13 mouse cellular contexts compared by ENCODE assay signal in the genomic region with DNA sequence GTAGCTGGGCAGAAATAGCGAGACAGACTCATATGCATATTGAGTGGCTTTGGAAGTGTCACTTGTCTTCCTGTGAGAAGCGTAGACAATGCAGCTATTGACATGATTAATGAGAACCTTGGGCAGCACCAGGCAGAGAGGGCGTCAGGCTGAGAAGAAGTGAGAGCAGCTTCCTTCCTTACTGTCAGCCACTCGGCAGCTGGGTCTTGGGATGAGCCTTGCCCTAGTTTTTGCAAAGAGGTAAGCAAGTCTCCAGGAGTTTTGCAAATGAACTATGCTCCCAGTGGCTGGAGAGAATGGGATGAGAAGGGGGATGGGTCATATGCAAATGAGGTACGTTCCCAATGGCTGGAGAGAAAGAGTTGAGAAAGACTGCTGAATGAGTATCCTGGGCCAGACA.
A peak's percentile ranks its signal among the peaks of the same experiment; 100 is the strongest.
DNase-seq lines count a peak whose midpoint lies in the region; ATAC-seq and TF ChIP-seq lines count a peak whose summit lies in the region.
"Had no signal": no experiment of that assay in that cellular context is flagged by ENCODE, and none has a peak within 500 bp of the region (broad histone marks: within the 10 kb centered on the region; RNA-seq: fewer than 3 reads in every experiment).

No protein-coding gene starts in this region.

- no peak overlapping the region for H3K4me2 ChIP-seq in kidney, embryonic 15.5 days
- no peak overlapping the region for H3K4me2 ChIP-seq in CH12.LX (ENCODE audit: insufficient read depth, low read depth, poor library complexity, severe bottlenecking)
- no peak overlapping the region for H3K4me2 ChIP-seq in hindbrain, embryonic 13.5 days
- H3K4me2 ChIP-seq in heart, embryonic 11.5 days = no peak overlapping the region
- H3K4me2 ChIP-seq: midbrain, embryonic 13.5 days had no signal

- intact Hi-C loops in left cerebral cortex, postnatal 36 days (cut with DNase I) = no loop called here

- TF ChIP-seq CTCF in CH12.LX (conservative IDR thresholded peaks at IDR 0.05 in 1 of 2, IDR thresholded peaks at IDR 0.05 in 1 of 2; ENCODE audit: low read depth in 2 of 2, low read length in 2 of 2) = no peak

- no peaks in the 10 kb centered on the region for H3K27me3 ChIP-seq in kidney, embryonic 15.5 days
- no peaks in the 10 kb centered on the region for H3K27me3 ChIP-seq in CH12.LX (replicated peaks)
- no peaks in the 10 kb centered on the region for H3K27me3 ChIP-seq in hindbrain, embryonic 13.5 days
- no peaks in the 10 kb centered on the region for H3K27me3 ChIP-seq in heart, embryonic 11.5 days (ENCODE audit: control insufficient read depth, insufficient read depth, low read length)
- H3K27me3 ChIP-seq: midbrain, embryonic 13.5 days had no signal

- no peak overlapping the region for H3K4me3 ChIP-seq in kidney, embryonic 15.5 days (replicated peaks)
- no peak overlapping the region for H3K4me3 ChIP-seq in CH12.LX (replicated peaks in 1 of 3; ENCODE audit: low read depth in 2 of 3, low read length in 2 of 3, poor library complexity in 1 of 3)
- no peak overlapping the region for H3K4me3 ChIP-seq in hindbrain, embryonic 13.5 days
- H3K4me3 ChIP-seq in heart, embryonic 11.5 days (ENCODE audit: low read depth, low read length) = no peak overlapping the region
- H3K4me3 ChIP-seq: midbrain, embryonic 13.5 days had no signal

- dilution Hi-C loops in CH12.LX (cut with MboI; ENCODE audit: extremely low pct_ligation_motif_present, extremely low pct_unique_long_range_greater_than_20kb, low sequenced_read_pairs) = no loop called here

- no peaks in the 10 kb centered on the region for H3K36me3 ChIP-seq in kidney, embryonic 15.5 days
- no peaks in the 10 kb centered on the region for H3K36me3 ChIP-seq in CH12.LX (replicated peaks in 1 of 2; ENCODE audit: control insufficient read depth in 1 of 2, insufficient read depth in 1 of 2, low read length in 1 of 2)
- H3K36me3 ChIP-seq in hindbrain, embryonic 13.5 days = no peaks in the 10 kb centered on the region
- no peaks in the 10 kb centered on the region for H3K36me3 ChIP-seq in heart, embryonic 11.5 days (ENCODE audit: control insufficient read depth, insufficient read depth, low read length)
- H3K36me3 ChIP-seq: G1E; midbrain, embryonic 13.5 days had no signal

- WGBS in kidney, embryonic 15.5 days = 25% methylated on average over 5 of the region's 5 CpGs
- WGBS in hindbrain, embryonic 13.5 days = 9% methylated on average over 5 of the region's 5 CpGs
- 27% methylated on average over 5 of the region's 5 CpGs for WGBS in heart, embryonic 11.5 days (ENCODE audit: insufficient replicate concordance)

- DNase-seq in kidney, adult 8-10 months = peak; percentile 20 to 30
- peak; percentile 15 for DNase-seq in CH12.LX (ENCODE audit: extremely low read depth)
- DNase-seq in ZHBTc4 (ENCODE audit: low read depth, low spot score) = peak; percentile 86
- DNase-seq in thymus, postnatal 25 days = no peak
- no peak for DNase-seq in left cerebral cortex, postnatal 36 days (ENCODE audit: low spot score in 2 of 2)
- DNase-seq: cerebellum, adult 9-11 months; gastrocnemius, postnatal 10 days; heart, postnatal 14 days had no signal

- no peak overlapping the region for H3K27ac ChIP-seq in kidney, embryonic 15.5 days
- H3K27ac ChIP-seq in CH12.LX (ENCODE audit: insufficient read depth, low read depth) = no peak overlapping the region
- H3K27ac ChIP-seq in hindbrain, embryonic 13.5 days = no peak overlapping the region
- no peak overlapping the region for H3K27ac ChIP-seq in heart, embryonic 11.5 days (ENCODE audit: low read depth, low read length)
- H3K27ac ChIP-seq: midbrain, embryonic 13.5 days had no signal

- H3K79me2 ChIP-seq in CH12.LX (replicated peaks; ENCODE audit: control insufficient read depth, extremely low read depth, insufficient read depth, poor library complexity, severe bottlenecking) = no peaks in the 10 kb centered on the region

- ATAC-seq in kidney, embryonic 15.5 days (replicated peaks; ENCODE audit: low FRiP score) = no peak
- ATAC-seq in hindbrain, embryonic 13.5 days (ENCODE audit: low FRiP score) = peak; percentile 81; the same call in 1 of the 2 replicates
- ATAC-seq in heart, embryonic 11.5 days (replicated peaks; ENCODE audit: insufficient number of reproducible peaks, low FRiP score, low TSS enrichment) = no peak
- ATAC-seq: midbrain, embryonic 13.5 days had no signal

- no peak for TF ChIP-seq POLR2A in CH12.LX (IDR thresholded peaks at IDR 0.05; ENCODE audit: low read depth, low read length)

- TF ChIP-seq RAD21 in CH12.LX (IDR thresholded peaks at IDR 0.05; ENCODE audit: low read depth, low read length) = no peak

- no peaks in the 10 kb centered on the region for H3K9me3 ChIP-seq in kidney, embryonic 15.5 days (replicated peaks)
- no peaks in the 10 kb centered on the region for H3K9me3 ChIP-seq in CH12.LX (replicated peaks; ENCODE audit: low read length)
- H3K9me3 ChIP-seq in hindbrain, embryonic 13.5 days = no peaks in the 10 kb centered on the region
- no peaks in the 10 kb centered on the region for H3K9me3 ChIP-seq in heart, embryonic 11.5 days (replicated peaks; ENCODE audit: control insufficient read depth, low read length)
- H3K9me3 ChIP-seq: G1E; midbrain, embryonic 13.5 days had no signal

- no peak overlapping the region for H3K9ac ChIP-seq in kidney, embryonic 15.5 days
- no peak overlapping the region for H3K9ac ChIP-seq in CH12.LX (ENCODE audit: insufficient read depth, low read depth)
- H3K9ac ChIP-seq in hindbrain, embryonic 13.5 days = no peak overlapping the region
- H3K9ac ChIP-seq in heart, embryonic 11.5 days (ENCODE audit: low read depth, low read length) = no peak overlapping the region
- H3K9ac ChIP-seq: midbrain, embryonic 13.5 days had no signal

- no peak for TF ChIP-seq EP300 in CH12.LX (IDR thresholded peaks at IDR 0.05; ENCODE audit: low read length)

- H3K4me1 ChIP-seq in kidney, embryonic 15.5 days = peaks cover 23% of the 10 kb centered on the region
- peaks cover 5 to 13% of the 10 kb centered on the region in 2 experiments; a peak in 3 of 4 replicates for H3K4me1 ChIP-seq in CH12.LX (ENCODE audit: control insufficient read depth in 1 of 2, insufficient read depth in 2 of 2)
- H3K4me1 ChIP-seq in hindbrain, embryonic 13.5 days (replicated peaks) = peaks cover 21% of the 10 kb centered on the region
- no peaks in the 10 kb centered on the region; the same call in 1 of the 2 replicates for H3K4me1 ChIP-seq in heart, embryonic 11.5 days (ENCODE audit: control insufficient read depth, insufficient read depth, low read length)

- in situ Hi-C loops in CH12.LX (cut with MboI; ENCODE audit: low pct_ligation_motif_present, low pct_unique_long_range_greater_than_20kb, low sequenced_read_pairs) = no loop called here

TF ChIP-seq in CH12.LX, 34 proteins besides CTCF, POLR2A, EP300 and RAD21:
- TF ChIP-seq MYC (IDR thresholded peaks at IDR 0.05; ENCODE audit: low read depth, low read length) (no peak), SIN3A (IDR thresholded peaks at IDR 0.05; ENCODE audit: low read length) (no peak), NELFE (IDR thresholded peaks at IDR 0.05; ENCODE audit: low read depth, low read length) (no peak), ZNF384 (IDR thresholded peaks at IDR 0.05; ENCODE audit: low read depth, low read length) (no peak), ETS1 (conservative IDR thresholded peaks at IDR 0.05; ENCODE audit: low read depth, low read length) (no peak), UBTF (IDR thresholded peaks at IDR 0.05; ENCODE audit: low read depth, low read length) (no peak), JUND (conservative IDR thresholded peaks at IDR 0.05; ENCODE audit: low read depth, low read length) (no peak), E2F4 (IDR thresholded peaks at IDR 0.05; ENCODE audit: insufficient replicate concordance, low read depth, low read length) (no peak), ZKSCAN1 (IDR thresholded peaks at IDR 0.05; ENCODE audit: borderline replicate concordance, low read depth, low read length) (no peak), JUN (IDR thresholded peaks at IDR 0.05; ENCODE audit: insufficient read depth, low read depth, low read length) (no peak), MAZ (IDR thresholded peaks at IDR 0.05; ENCODE audit: low read depth, low read length) (no peak), IRF4 (IDR thresholded peaks at IDR 0.05; ENCODE audit: low read depth, low read length) (no peak), SMC3 (IDR thresholded peaks at IDR 0.05; ENCODE audit: low read depth, low read length) (no peak), MXI1 (IDR thresholded peaks at IDR 0.05; ENCODE audit: low read depth, low read length) (no peak), CHD2 (IDR thresholded peaks at IDR 0.05; ENCODE audit: low read length) (no peak), PAX5 (IDR thresholded peaks at IDR 0.05; ENCODE audit: low read length) (no peak), MAX (IDR thresholded peaks at IDR 0.05; ENCODE audit: low read length) (no peak)

Comparison
In these comparisons a context has a peak if more than half of its experiments do, and no peak if none do; other contexts are left out.
1. DNase-seq: peak in kidney, adult 8-10 months (2 of 2), CH12.LX (single experiment) and ZHBTc4 (single experiment); none in thymus, postnatal 25 days (single experiment) and left cerebral cortex, postnatal 36 days (0 of 2).